Mouse (Mus musculus): ENCODE data around the gene Hist1h1c. TPM values are rescaled to one million over a fixed set of nuclear protein-coding genes. Genes with fewer than 3 reads are reported as not detected.
"Not testable (repeated sequence)": the region's sequence is repeated elsewhere in the genome, so short reads cannot be mapped to it uniquely, and the experiment has no call there.

The Hist1h1c gene
- polyA plus RNA-seq, 1 experiment: 46.7 TPM

DNA sequence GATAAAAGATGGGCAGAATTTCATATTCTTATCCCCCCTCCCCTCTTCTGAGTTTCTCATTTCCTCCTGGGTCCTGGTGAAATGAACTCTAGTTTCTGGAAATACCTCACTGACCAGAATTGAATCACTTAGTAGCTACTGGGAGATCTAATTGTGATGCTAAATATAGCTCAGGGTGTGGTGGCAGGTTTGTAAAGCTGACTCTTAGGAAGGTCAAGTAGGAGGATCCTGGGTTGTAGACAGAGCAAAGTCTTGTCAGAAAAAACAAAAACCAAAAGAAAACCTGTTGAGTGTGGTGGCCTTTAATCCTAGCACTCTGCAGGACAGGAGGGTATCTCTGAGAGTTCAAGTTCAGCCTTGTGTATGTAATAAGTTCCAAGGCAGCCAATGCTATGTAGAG is 3.4 kb downstream of the Hist1h1c start:
- Histone ChIP-seq H3K4me1 (ENCODE audit: control insufficient read depth, insufficient read depth, low read length) (peaks cover 7% of the 10 kb centered on the region), H3K4me3 (replicated peaks; ENCODE audit: extremely low read depth, low read depth, low read length) (no peak overlapping the region)
- DNase-seq: no peak
- TF ChIP-seq CTCF (IDR thresholded peaks at IDR 0.05; ENCODE audit: insufficient read depth, low read length): no peak
- no peak for TF ChIP-seq POLR2A (IDR thresholded peaks at IDR 0.05; ENCODE audit: borderline replicate concordance, extremely low read depth, low read depth, low read length)

DNA sequence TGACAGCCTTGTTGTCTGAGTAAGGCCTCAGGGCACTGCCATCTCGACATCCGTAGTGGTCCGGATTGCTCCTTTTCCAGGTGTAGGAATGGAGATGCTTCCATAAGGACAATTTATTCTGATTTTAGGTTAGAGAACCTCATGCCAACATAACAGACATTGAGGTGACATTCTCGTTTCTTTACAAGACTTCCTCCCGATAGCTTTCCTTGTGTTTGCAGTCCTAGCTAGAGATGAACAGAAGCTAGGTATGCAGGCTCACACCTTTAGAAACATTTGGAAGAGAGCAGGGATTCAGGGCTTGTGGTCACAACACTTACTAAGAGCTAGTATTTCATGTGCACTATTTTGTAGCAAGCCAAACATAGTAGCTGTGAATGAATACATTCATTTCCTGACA is 4.6 kb downstream of the Hist1h1c start:
- WGBS: 80% methylated on average over 5 of the region's 5 CpGs
- H3K4me3 ChIP-seq (replicated peaks; ENCODE audit: extremely low read depth, low read depth, low read length): no peak overlapping the region
- no peak for DNase-seq
- TF ChIP-seq POLR2A (IDR thresholded peaks at IDR 0.05; ENCODE audit: borderline replicate concordance, extremely low read depth, low read depth, low read length): no peak
- TF ChIP-seq CTCF (IDR thresholded peaks at IDR 0.05; ENCODE audit: insufficient read depth, low read length): no peak
- peaks cover 7% of the 10 kb centered on the region for H3K4me1 ChIP-seq (ENCODE audit: control insufficient read depth, insufficient read depth, low read length)

DNA sequence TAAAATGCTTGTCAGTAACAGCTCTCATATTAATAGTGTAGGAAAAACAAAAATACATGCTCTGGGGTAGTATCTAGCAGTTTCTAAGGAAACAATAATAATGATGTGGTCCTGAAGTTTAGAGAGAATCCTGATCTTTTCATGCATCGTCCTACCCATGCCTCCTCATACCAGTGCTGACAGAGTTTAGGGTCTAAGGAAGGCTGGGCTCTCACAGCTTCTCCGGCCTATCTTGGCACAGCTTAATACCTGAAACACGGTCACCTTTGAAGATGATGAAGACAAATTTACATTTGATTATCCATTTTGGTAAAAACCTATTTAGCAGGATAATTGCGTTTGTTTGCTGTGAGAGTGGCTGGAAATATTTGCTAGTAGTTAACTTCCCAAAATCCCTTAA is 5.4 kb downstream of the Hist1h1c start:
- Histone ChIP-seq H3K4me1 (ENCODE audit: control insufficient read depth, insufficient read depth, low read length) (peaks cover 7% of the 10 kb centered on the region), H3K4me3 (replicated peaks; ENCODE audit: extremely low read depth, low read depth, low read length) (no peak overlapping the region)
- DNase-seq: no peak
- TF ChIP-seq CTCF (IDR thresholded peaks at IDR 0.05; ENCODE audit: insufficient read depth, low read length) (no peak), POLR2A (IDR thresholded peaks at IDR 0.05; ENCODE audit: borderline replicate concordance, extremely low read depth, low read depth, low read length) (no peak)
- 44% methylated on average over 4 of the region's 4 CpGs for WGBS

DNA sequence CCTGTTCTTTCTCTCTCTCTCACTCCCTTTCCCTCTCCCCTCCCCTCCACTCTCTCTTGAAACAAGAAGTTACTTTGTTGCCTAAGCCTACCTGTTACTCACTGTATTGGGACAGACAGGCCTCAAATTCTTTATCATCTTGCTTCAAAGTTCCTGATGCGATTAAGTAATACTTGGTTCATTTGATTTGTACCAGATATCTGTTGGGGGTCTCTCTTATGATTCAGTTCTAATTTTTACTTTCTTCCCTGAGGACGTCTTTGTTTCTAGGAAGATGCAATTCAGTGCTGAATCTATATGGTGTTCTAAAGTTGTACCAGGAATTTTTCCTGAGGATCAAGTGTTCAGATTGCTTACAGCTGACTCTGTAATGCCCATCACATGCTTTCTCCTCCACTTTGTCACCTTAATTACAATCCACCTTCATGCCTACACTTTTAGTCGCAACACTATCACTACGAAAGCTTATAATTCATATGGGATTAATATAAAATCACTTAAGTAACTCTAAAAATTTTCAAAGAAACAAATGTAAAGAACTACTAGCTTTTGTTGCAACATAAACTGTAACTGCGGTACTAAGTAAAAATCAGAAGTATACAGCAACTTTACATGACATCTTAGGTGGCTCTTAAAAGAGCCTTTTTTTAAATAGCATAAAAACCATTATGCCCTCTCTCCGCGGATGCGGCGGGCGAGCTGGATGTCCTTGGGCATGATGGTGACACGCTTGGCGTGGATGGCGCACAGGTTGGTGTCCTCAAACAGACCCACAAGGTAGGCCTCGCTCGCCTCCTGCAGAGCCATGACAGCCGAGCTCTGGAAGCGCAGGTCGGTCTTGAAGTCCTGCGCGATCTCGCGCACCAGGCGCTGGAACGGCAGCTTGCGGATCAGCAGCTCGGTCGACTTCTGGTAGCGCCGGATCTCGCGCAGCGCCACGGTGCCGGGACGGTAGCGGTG is 6.1 kb downstream of the Hist1h1c start:
- no peak overlapping the region for H3K4me3 ChIP-seq (replicated peaks; ENCODE audit: extremely low read depth, low read depth, low read length)
- TF ChIP-seq POLR2A (IDR thresholded peaks at IDR 0.05; ENCODE audit: borderline replicate concordance, extremely low read depth, low read depth, low read length) (no peak), CTCF (IDR thresholded peaks at IDR 0.05; ENCODE audit: insufficient read depth, low read length) (no peak)
- peaks cover 7% of the 10 kb centered on the region for H3K4me1 ChIP-seq (ENCODE audit: control insufficient read depth, insufficient read depth, low read length)
- 7% methylated on average over 24 of the region's 36 CpGs for WGBS
- DNase-seq: no peak

DNA sequence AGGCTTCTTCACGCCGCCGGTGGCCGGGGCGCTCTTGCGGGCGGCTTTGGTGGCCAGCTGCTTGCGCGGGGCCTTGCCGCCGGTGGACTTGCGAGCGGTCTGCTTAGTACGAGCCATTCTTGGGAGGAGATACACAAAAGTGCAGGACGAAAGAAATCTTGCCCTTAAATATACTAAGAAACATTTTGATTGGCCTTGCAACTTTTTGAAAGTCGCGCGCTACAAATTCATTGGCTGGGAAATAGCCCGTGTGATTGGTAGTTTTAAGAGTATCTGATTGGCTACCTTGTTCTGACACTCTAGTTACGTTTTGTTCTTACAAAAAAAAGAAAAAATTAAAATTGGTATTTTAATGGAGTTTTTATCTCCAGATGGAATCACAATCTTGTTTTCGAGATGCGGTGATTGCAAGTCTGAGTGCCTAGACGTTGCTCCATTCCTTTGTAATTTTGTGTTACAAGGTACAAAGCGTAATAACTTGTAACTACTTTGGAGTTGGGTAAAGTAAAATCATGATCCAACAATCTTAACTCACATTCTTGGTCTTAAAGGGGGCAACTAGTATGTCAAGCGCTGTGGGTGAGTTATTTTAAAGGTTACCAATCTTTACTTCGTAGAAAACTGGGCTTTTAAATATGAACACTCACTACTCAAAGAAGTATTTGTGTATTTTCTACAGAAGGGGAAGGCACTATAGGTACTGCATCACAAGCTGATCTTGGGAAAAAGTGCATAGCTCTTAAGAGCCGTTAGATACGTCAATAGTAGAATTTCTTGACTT is 7.0 kb downstream of the Hist1h1c start, which contains the start of gene Hist1h3c:
Hist1h3c (minus strand) TSS at position 222 of the 781 bp plus-strand sequence.
- Histone ChIP-seq H3K4me3 (replicated peaks; ENCODE audit: extremely low read depth, low read depth, low read length) (peak within 1 kb of the TSS; percentile 77), H3K4me1 (ENCODE audit: control insufficient read depth, insufficient read depth, low read length) (peaks cover 7% of the 10 kb centered on the region)
- WGBS: 2% methylated on average over 25 of the region's 28 CpGs
- peak; percentile 76 for DNase-seq
- TF ChIP-seq CTCF (IDR thresholded peaks at IDR 0.05; ENCODE audit: insufficient read depth, low read length) (no peak), POLR2A (IDR thresholded peaks at IDR 0.05; ENCODE audit: borderline replicate concordance, extremely low read depth, low read depth, low read length) (no peak)

DNA sequence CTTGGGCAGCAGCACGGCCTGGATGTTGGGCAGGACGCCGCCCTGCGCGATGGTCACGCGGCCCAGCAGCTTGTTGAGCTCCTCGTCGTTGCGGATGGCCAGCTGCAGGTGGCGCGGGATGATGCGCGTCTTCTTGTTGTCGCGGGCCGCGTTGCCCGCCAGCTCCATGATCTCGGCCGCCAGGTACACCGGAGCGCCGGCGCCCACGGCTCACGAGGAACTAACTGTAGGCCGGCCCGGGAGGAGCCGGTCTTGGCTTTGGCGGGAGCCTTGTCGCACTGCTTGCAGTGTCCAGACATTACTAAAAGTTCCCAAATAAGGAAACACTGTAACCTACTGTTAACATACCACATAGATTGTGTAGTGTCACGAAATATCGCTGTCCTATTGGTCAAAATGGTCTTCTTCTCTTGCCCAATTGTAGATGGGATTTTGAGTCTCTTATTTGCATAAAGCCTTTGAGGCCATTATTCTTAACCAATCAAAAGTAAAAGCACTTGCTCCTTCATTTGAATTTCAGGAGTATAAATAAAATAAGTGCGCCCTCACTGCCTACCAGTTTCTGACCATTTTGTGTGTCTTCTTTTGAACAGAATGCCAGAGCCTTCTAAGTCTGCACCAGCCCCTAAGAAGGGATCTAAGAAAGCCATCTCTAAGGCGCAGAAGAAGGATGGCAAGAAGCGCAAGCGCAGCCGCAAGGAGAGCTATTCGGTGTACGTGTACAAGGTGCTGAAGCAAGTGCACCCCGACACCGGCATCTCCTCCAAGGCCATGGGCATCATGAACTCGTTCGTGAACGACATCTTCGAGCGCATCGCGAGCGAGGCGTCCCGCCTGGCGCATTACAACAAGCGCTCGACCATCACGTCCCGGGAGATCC is 7.8 kb downstream of the Hist1h1c start, which contains the start of gene Hist1h2bb:
Hist1h2bb (plus strand) TSS at position 534 of the 880 bp plus-strand sequence.
- TF ChIP-seq POLR2A (IDR thresholded peaks at IDR 0.05; ENCODE audit: borderline replicate concordance, extremely low read depth, low read depth, low read length): peak; percentile 61; the same call in 1 of the 2 replicates
- peak within 1 kb of the TSS; percentile 77 for H3K4me3 ChIP-seq (replicated peaks; ENCODE audit: extremely low read depth, low read depth, low read length)
- peak; percentile 77 for DNase-seq
- not testable (repeated sequence) for H3K4me1 ChIP-seq (ENCODE audit: control insufficient read depth, insufficient read depth, low read length)
- under 1% methylated on average over 43 of the region's 58 CpGs for WGBS

DNA sequence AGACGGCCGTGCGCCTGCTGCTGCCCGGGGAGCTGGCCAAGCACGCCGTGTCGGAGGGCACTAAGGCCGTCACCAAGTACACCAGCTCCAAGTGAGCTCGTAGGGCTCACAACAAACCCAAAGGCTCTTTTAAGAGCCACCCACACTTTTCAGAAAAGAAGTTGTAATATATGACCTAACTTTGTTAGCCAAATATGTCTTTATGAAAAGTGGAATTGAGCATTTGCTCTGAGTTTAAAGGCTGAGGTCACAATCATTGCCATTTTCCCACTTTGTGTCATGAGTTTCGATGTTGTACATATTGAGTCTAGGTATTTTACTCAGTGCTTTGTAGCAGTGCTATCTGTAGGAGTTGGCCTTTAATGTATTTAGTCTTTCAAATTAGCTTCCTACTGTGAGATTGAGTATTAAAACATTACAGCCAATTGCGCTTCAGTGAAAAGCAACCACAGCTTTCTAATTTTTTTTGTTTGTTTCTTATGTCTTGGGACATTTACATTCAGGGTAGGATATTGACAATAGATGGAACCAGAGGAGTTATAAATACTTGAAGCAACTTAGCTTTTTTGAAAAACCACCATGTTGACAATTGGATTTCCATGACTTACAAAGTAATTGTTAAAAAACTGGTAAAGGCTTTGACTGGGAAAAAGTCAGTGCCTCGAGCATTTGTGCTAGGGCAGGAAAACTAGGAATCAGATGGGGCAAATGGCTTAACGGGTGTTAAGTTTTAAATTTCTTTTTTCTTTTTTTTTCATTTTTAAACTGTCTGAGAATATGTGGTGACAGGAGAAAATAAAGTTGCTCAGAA is 8.7 kb downstream of the Hist1h1c start:
- TF ChIP-seq CTCF (IDR thresholded peaks at IDR 0.05; ENCODE audit: insufficient read depth, low read length) (no peak), POLR2A (IDR thresholded peaks at IDR 0.05; ENCODE audit: borderline replicate concordance, extremely low read depth, low read depth, low read length) (no peak)
- no peak for DNase-seq
- WGBS: 7% methylated on average over 13 of the region's 13 CpGs
- Histone ChIP-seq H3K4me3 (replicated peaks; ENCODE audit: extremely low read depth, low read depth, low read length) (no peak overlapping the region), H3K4me1 (ENCODE audit: control insufficient read depth, insufficient read depth, low read length) (peaks cover 3% of the 10 kb centered on the region; the same call in 1 of the 2 replicates)

DNA sequence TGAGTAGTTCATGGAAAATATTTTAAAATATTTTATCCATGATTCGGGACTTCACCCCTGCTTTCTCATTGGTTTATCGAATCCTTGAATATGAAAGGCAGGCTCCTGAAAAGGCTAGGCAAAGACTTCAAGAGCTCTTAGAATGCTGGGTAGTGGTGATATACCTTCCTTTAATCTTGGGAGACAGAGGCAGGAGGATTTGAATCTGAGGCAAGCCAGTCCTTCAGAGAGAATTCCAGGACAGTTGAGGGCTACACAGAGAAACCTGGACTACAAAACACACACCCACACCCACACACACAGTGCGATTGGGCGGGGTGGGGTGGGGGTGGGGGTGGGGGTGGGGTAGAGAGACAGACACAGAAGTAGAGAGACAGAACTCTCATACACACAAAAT is 9.3 kb downstream of the Hist1h1c start:
- Histone ChIP-seq H3K4me1 (ENCODE audit: control insufficient read depth, insufficient read depth, low read length) (peaks cover 3% of the 10 kb centered on the region; the same call in 1 of the 2 replicates), H3K4me3 (replicated peaks; ENCODE audit: extremely low read depth, low read depth, low read length) (no peak overlapping the region)
- no peak for DNase-seq
- 12% methylated on average over 4 of the region's 4 CpGs for WGBS
- TF ChIP-seq POLR2A (IDR thresholded peaks at IDR 0.05; ENCODE audit: borderline replicate concordance, extremely low read depth, low read depth, low read length) (no peak), CTCF (IDR thresholded peaks at IDR 0.05; ENCODE audit: insufficient read depth, low read length) (no peak)
